Mouse (Mus musculus) CD8-positive naive resting alpha-beta T cell, adult 2 months (primary cell): ENCODE measurements around the gene Zfp60.

Source experiments
- DNase-seq, 2 experiments: peaks; one replicate each; pipeline ENCODE4 v3.0.0; 2022; ENCODE audit warnings: low read depth in 2 of 2, low spot score in 2 of 2

Gene Zfp60

GRCm38 (mm10) chr7:27731281-27731883, at the start of gene Zfp60:
TSS of gene Zfp60 (plus strand) at chr7:27731389.
- DNase-seq, result peak; percentile 69 to 79

- no peak for DNase-seq
Observed at GRCm38 (mm10) chr7:27683218-27683617, 48.0 kb upstream of the Zfp60 start.

DNA sequence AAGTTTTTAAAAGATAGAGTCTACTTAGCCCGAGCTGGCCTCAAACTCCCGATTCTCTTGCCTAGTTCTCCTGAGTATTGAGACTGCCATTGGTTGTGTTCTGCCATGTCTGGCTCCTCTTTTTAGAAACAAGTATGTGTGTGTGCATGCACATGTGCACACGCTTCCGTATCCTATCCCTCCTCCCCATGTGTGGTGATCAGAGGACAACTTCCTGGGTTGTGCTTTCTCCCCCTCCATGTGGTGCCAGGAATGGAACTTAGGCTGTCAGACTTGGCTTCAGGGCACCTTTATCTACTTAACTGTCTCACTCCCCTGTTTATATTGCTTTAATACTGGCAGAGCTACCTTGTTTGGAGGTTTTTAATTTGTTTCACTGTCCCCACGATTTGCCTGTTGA, 46.0 kb upstream of the Zfp60 start:
- no peak for DNase-seq

GRCm38 (mm10) chr7:27685681-27686080, 45.5 kb upstream of the Zfp60 start:
- DNase-seq, result no peak

- no peak for DNase-seq
Observed at GRCm38 (mm10) chr7:27687043-27687442, 44.1 kb upstream of the Zfp60 start.

- DNase-seq, result no peak
Observed at GRCm38 (mm10) chr7:27687836-27688235, 43.4 kb upstream of the Zfp60 start.

GRCm38 (mm10) chr7:27688246-27688788, 42.9 kb upstream of the Zfp60 start:
- no peak for DNase-seq

DNA sequence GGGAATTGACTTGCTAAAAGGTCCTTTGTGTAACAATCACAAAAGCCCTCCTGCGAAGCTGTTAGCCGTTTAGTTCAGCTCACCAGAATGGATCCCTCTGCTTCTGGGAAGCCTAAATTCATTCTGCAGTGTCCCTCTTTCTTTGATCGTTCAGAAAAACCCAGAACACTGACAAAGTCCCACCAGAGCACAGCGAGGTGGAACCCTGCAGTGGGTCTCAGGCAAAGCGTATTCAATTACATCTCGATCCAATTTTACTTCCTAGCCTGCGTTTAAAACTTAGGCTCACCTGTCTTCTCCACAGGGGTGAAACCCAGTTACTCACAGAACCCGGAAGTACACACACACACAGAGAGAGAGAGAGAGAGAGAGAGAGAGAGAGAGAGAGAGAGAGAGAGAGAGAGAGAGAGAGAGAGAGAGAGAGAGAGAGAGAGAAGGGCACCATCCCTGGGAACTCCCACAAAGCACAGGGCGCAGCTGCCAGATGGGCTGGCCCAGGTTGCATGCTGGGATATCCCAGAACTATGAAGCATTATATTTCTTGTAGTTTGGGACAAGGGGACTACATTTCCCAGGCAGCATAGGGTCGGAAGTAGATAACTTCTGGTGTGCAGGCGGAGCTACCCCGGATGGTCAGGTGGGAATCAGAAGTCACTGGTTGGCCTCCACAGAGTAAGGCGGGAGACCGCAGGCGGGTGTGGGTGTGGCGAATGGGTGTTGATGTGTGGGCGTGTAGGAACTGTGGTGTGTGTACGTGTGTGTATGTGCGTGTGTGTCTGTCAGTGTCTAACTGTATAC, 42.2 kb upstream of the Zfp60 start, which contains the start of gene Zfp607b:
Gene Zfp607b (plus strand): TSS at position 526 of the 798 bp plus-strand sequence.
- DNase-seq, result peak; percentile 92 to 94

GRCm38 (mm10) chr7:27691076-27691475, 40.1 kb upstream of the Zfp60 start:
- peak; percentile 31 to 53 for DNase-seq

- DNase-seq, result no peak
Observed at GRCm38 (mm10) chr7:27696711-27697110, 34.5 kb upstream of the Zfp60 start.

DNA sequence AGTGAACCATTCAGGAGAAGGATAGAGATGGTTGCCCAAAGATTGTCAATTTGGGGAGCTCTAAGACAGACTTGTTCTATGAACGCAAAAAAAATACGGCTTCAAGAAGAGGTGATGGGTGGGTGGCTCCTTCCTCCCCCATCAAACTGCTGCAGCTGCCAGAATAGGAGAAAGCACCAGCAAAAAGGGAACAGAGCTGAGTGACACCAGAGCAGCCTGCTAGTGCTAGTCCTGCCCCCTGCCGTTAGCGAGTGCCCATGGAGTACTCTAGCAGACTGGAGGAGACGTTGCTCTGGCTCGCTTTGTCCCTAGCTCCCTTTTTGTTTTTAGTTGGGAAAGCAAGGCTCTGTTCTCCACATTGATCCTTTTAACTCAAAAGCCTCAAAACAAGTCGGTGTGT, 20.8 kb upstream of the Zfp60 start:
- DNase-seq, result no peak

- DNase-seq, result no peak
Observed at GRCm38 (mm10) chr7:27721951-27722350, 9.2 kb upstream of the Zfp60 start.

DNA sequence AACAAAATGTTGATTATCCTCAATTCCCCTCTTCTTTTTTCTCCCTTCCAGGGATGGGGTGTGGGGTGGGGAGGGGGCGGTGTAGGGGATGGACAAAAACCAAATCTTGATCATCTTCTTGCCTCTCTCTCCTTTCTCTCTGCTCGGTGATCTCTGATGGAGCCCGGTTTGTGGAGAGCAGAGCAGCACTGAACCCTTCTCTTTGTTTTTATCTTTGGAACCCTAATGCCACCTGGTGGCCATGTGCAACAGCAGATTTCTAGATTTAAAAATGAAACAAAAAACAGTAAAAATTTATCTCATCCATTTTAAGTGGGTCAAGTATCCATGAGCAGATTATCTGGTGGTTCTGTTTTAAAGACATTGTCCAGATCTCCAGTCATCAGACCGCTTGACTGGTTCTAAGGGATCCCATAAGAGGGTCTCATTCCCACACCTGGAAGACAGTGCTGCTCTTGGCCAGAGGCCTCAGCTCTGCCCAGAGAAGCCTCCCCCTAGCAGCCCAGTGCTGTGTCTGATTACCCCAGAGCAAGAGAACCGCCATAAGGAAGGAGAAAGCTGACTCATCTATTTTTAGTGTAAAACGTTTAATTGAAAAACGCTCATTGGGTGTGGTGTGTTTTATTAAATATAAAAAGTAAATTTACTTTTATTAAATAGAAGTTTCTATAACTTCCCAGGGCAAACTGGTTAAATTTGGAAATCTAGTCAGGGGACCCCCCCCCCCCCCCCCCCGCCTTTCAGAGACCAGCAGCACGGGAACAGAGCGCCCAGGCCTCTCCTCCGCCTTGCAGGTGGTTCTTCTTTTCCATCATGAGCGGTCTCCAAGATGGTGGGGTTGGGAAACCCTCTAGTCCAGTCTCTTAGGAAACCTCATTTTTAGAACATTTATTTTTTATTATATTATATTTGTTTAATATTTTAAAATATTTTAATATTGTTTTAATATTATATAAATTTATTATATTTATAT, 5.3 kb upstream of the Zfp60 start:
- peak; percentile 25 to 56 for DNase-seq

DNA sequence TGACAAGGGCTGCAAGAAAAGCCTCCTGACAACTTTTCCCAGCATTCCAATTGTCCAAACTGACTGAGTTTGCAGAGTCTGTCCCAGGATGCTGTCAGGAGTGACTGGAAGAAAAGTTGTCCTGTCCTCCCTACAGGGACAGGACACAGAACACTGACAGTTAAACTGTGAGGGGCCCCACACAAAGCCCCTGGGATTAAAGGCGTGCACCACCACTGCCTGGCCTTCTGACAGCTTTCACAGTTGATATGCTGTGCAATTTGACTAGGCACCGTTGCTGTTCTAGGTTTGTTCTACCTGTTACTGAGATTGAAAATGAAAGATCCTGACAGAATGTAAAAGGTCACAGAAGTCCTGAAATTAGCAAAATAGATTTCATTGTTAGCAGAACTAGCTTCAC, 3.7 kb upstream of the Zfp60 start:
- no peak for DNase-seq

DNA sequence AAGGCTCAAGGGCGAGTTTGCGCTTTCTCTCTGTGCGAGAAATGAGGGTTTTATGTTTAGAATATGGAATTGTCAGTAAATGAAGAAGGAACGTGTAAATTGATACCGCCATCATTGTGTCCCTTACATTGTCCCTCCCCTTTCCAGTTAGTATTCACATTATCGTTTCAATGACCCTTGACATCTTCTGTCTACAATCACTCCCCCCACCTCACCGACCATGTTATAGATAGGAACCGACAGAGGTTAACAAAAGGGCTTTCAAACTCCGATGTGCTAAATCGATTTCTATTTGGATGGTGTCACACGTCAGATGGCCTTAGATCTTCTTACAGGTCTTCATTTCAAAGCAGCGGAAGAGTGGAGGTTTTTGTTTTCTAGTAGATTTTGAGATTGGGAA, 757 bp downstream of the Zfp60 start:
- DNase-seq, result peak in 1 of 2 experiments; percentile 20

DNA sequence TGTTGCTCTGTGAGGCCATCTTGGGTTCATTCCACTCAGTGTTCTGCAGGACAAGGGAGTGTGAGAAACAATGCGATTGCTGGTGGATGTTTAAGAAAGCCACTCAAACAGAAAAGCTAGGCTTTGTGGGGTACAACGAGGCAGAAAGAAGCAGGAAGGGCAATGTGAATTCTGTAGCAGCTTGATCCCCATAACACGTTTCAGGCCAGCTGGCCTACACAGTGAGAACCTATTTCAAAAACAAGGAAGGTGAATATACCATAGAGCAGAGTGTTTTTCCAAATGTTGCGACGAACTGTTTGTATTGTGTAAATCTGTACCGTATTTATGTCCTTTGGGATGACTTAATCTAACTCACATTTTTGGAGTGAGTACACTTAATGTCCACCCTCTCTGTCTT, 1.3 kb downstream of the Zfp60 start:
- DNase-seq, result no peak

DNA sequence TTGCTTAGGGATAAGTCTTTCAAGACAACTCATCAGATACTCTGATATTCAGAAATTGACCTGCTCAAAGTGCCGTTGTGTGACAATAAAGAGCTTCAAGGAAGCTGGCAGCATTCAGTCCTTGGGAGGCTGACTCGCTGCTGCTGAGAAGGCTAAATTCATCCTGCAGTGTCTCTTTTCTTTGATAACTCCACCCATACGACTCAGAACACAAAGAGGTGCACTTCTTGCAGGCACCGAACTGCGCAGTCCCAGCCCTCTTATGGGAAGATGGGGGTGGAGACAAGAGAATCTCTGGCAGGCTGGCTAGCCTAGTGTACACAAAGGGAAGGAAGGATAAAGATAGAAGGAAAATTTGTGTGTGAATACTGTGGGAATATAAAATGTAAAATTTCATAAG, 4.3 kb downstream of the Zfp60 start:
- no peak for DNase-seq

DNA sequence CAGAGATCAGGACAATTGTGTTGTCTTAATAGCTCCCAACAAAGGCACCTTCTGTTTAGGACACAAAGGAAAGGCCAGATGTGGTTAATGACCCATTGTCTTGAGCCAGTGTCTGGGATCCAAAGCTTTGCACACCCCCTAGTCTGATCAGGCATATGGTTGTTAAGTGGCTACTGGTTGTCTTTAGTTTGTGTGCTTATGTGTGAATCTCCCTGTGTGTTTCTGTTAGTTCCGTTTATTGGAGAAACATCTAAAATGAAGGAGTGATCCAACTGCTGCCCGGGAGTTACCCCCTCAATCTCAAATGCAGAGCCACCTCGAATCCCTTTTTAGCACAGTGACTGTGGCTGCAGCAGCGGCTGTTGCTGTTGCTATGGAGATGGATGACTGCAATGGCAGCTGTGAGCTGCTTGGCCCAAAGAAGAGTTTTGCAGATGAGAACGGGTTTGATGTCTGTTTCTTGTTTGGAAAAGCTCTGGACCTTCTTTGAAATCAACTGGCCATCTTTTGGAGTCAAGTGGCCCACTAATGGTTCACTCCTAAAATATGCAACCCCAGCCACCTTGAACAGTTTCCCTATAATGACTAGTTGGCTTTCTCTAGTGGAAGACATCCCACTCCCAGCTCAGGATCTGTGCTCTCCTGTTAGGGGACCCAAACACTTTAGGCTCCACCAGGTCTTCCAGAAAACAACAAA, 25.3 kb downstream of the Zfp60 start:
- no peak for DNase-seq

DNA sequence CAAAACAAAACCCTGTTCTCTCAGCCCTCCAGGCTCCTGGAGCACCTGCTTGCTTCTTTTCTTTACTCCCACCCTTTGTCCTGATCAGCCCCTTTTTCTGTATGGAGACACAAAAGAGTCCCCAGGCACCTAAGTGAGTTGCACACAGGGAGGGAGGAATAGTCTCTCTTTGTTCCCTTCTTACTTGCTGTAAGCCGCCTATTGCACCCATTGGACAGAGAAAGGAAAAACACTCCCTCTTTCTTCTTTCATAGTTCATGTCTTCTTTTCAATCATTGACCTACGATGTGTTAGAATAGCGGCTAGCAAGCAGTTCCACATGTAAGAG, 25.8 kb downstream of the Zfp60 start:
- no peak for DNase-seq

DNA sequence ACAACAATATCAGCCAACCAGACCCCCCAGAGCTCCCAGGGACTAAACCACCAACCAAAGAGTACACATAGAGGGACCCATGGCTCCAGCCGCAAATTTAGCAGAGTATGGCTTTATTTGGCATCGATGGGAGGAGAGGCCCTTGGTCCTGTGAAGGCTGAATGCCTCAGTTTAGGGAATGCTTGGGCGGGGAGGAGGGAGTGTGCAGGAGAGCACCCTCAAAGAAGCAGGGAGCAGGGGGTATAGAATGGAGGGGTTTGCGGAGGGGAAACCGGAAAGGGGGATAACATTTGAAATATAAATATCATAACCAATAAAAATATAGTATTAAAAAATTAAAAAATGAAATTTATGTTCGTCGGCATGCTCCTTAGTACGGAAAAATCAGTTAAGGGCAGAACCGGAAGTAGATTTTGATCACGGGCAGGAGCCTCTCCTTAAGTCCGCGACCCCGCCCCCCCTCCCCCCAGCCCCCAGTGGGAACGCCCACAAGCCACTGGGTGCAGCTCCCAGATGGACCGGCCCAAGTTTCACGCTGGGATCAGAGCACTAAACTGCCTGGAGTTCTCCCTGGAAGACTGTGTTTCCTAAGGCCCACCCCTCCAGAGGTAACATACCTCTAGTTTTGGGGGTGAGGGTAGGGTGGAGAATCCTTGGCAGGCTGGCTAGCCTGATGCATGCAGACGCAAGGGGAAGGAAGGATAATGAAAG, 34.1 kb downstream of the Zfp60 start:
- no peak for DNase-seq
